Mouse (Mus musculus) myocyte (in vitro differentiated cells): ENCODE data around the gene Myo5c.

Experiments used
- MYOD1 ChIP-seq, 3 experiments: IDR thresholded peaks; one replicate each; pipeline ENCODE4 v1.6.1; 2011; ENCODE audit warnings: control low read depth in 2 of 3, low read depth in 2 of 3, mild to moderate bottlenecking in 2 of 3, moderate library complexity in 1 of 3; ENCODE audit not compliant: insufficient read length in 2 of 3, control insufficient read depth in 1 of 3
- MYOG ChIP-seq, 3 experiments: IDR thresholded peaks; one replicate each; pipeline ENCODE4 v1.6.1; 2011; ENCODE audit warnings: control low read depth in 2 of 3, low read depth in 2 of 3, mild to moderate bottlenecking in 2 of 3; ENCODE audit not compliant: insufficient read length in 2 of 3, control insufficient read depth in 1 of 3, insufficient read depth in 1 of 3
- POLR2A ChIP-seq: IDR thresholded peaks from one replicate; pipeline ENCODE4 v1.6.1; 2011; ENCODE audit warnings: low read depth, mild to moderate bottlenecking, control low read depth, moderate library complexity; ENCODE audit not compliant: insufficient read length
- POLR2AphosphoS2 ChIP-seq: IDR thresholded peaks from one replicate; pipeline ENCODE4 v1.6.1; 2011; ENCODE audit warnings: low read depth, control low read depth; ENCODE audit not compliant: insufficient read length
- TCF12 ChIP-seq: IDR thresholded peaks from one replicate; pipeline ENCODE4 v1.6.1; 2011; ENCODE audit warnings: mild to moderate bottlenecking, control low read depth; ENCODE audit not compliant: poor library complexity, insufficient read depth, severe bottlenecking
- USF1 ChIP-seq: IDR thresholded peaks from one replicate; pipeline ENCODE4 v1.6.1; 2011; ENCODE audit warnings: low read depth, mild to moderate bottlenecking, control low read depth, moderate library complexity

DNA sequence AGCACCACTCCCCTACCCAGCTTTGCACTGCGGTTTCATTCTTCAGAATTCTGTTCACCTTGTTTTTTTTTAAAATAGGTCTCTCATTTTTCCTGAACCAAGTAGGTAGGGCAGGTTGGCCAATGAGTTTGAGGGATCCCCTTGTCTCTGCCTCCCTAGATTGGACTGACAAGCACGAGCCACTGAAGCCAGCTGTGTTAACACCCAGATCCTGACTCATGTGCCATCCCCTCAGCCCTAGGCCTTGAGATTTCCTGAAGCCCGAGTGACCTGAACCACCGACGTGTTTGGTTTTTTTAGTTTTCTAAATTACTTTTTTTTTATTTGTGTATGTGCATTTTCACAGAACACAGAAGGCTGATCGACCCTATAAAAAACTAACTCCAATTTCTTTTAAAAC lies 85.0 kb downstream of the Myo5c start:
- TF ChIP-seq POLR2A: no peak
- no peak for TF ChIP-seq MYOG (IDR thresholded peaks at IDR 0.05; ENCODE audit: control insufficient read depth in 1 of 3, insufficient read depth in 1 of 3, insufficient read length in 2 of 3, low read depth in 2 of 3)
- TF ChIP-seq POLR2AphosphoS2: no peak
- TF ChIP-seq TCF12: no peak
- TF ChIP-seq USF1: no peak
- no peak for TF ChIP-seq MYOD1 (IDR thresholded peaks at IDR 0.05; ENCODE audit: control insufficient read depth in 1 of 3, insufficient read length in 2 of 3, low read depth in 2 of 3)
